Comparison of ENCODE assay signal across 8 mouse cellular contexts in genomic region chr12:102633083-102633501, GRCm38 (mm10).
A peak's percentile ranks its signal among the peaks of the same experiment; 100 is the strongest.
DNase-seq lines count a peak whose midpoint lies in the region; ATAC-seq lines count a peak whose summit lies in the region.

No protein-coding gene starts in this region.

- ATAC-seq in forebrain, embryonic 14.5 days = peak; percentile 19; the same call in 1 of the 2 replicates
- ATAC-seq in forebrain, embryonic 11.5 days (replicated peaks; ENCODE audit: low FRiP score) = no peak
- no peak for ATAC-seq in neural tube, embryonic 13.5 days (ENCODE audit: low read depth)
- no peak for ATAC-seq in activated CD4-positive, CD25-positive, alpha-beta regulatory T cell, adult 4 months

- no peak overlapping the region for H3K27ac ChIP-seq in forebrain, embryonic 14.5 days (ENCODE audit: low read depth, low read length)
- H3K27ac ChIP-seq in forebrain, embryonic 11.5 days (ENCODE audit: low read depth, low read length) = no peak overlapping the region
- H3K27ac ChIP-seq in neural tube, embryonic 13.5 days (replicated peaks) = 0 out of 2 replicates have a peak overlapping the region, but pooled peaks have one; percentile 13

- no peaks in the 10 kb centered on the region for H3K9me3 ChIP-seq in forebrain, embryonic 14.5 days (replicated peaks; ENCODE audit: control insufficient read depth, low read length)
- no peaks in the 10 kb centered on the region for H3K9me3 ChIP-seq in forebrain, embryonic 11.5 days (ENCODE audit: control insufficient read depth, low read length)
- H3K9me3 ChIP-seq in neural tube, embryonic 13.5 days = no peaks in the 10 kb centered on the region

- no peak overlapping the region for H3K4me3 ChIP-seq in forebrain, embryonic 14.5 days (ENCODE audit: low read depth, low read length)
- no peak overlapping the region for H3K4me3 ChIP-seq in forebrain, embryonic 11.5 days (ENCODE audit: low read depth, low read length)
- no peak overlapping the region for H3K4me3 ChIP-seq in neural tube, embryonic 13.5 days

- H3K36me3 ChIP-seq in forebrain, embryonic 14.5 days (ENCODE audit: control insufficient read depth, insufficient read depth, low read length) = no peaks in the 10 kb centered on the region
- no peaks in the 10 kb centered on the region for H3K36me3 ChIP-seq in forebrain, embryonic 11.5 days (ENCODE audit: control insufficient read depth, insufficient read depth, low read length)
- H3K36me3 ChIP-seq in neural tube, embryonic 13.5 days = no peaks in the 10 kb centered on the region

- 52% methylated on average over 4 of the region's 4 CpGs for WGBS in forebrain, embryonic 14.5 days
- 80% methylated on average over 4 of the region's 4 CpGs for WGBS in forebrain, embryonic 11.5 days
- WGBS in neural tube, embryonic 13.5 days = 46% methylated on average over 4 of the region's 4 CpGs

- no peak overlapping the region for H3K9ac ChIP-seq in forebrain, embryonic 14.5 days (ENCODE audit: low read length)
- no peak overlapping the region for H3K9ac ChIP-seq in forebrain, embryonic 11.5 days (ENCODE audit: low read length)
- no peak overlapping the region for H3K9ac ChIP-seq in neural tube, embryonic 13.5 days

- H3K4me1 ChIP-seq in forebrain, embryonic 14.5 days (ENCODE audit: control insufficient read depth, insufficient read depth, low read length) = peaks cover 14% of the 10 kb centered on the region; the same call in 1 of the 2 replicates
- no peaks in the 10 kb centered on the region for H3K4me1 ChIP-seq in forebrain, embryonic 11.5 days (replicated peaks; ENCODE audit: control insufficient read depth, insufficient read depth, low read length)
- peaks cover 38% of the 10 kb centered on the region for H3K4me1 ChIP-seq in neural tube, embryonic 13.5 days (replicated peaks)

- no peaks in the 10 kb centered on the region for H3K27me3 ChIP-seq in forebrain, embryonic 14.5 days (replicated peaks; ENCODE audit: control insufficient read depth, insufficient read depth, low read length)
- H3K27me3 ChIP-seq in forebrain, embryonic 11.5 days (ENCODE audit: control insufficient read depth, insufficient read depth, low read length) = no peaks in the 10 kb centered on the region
- no peaks in the 10 kb centered on the region for H3K27me3 ChIP-seq in neural tube, embryonic 13.5 days

- no peak overlapping the region for H3K4me2 ChIP-seq in forebrain, embryonic 14.5 days (ENCODE audit: low read length)
- no peak overlapping the region for H3K4me2 ChIP-seq in forebrain, embryonic 11.5 days (ENCODE audit: low read depth, low read length, severe bottlenecking)
- H3K4me2 ChIP-seq in neural tube, embryonic 13.5 days = no peak overlapping the region

- peak; percentile 62 for DNase-seq in forebrain, embryonic 14.5 days (ENCODE audit: low spot score)
- DNase-seq in forebrain, embryonic 11.5 days (ENCODE audit: low spot score) = no peak
- DNase-seq in neural tube, embryonic 10.5 days (ENCODE audit: extremely low spot score, low spot score) = no peak
- DNase-seq in cerebellum, adult 9-11 months = peak; percentile 80
- DNase-seq in kidney, postnatal 36 days = peak; percentile 70 to 79
- DNase-seq in layer of hippocampus, postnatal 36 days = no peak

Comparison
In these comparisons a context has a peak if more than half of its experiments do, and no peak if none do; other contexts are left out.
1. DNase-seq: peak in forebrain, embryonic 14.5 days (single experiment), cerebellum, adult 9-11 months (single experiment) and kidney, postnatal 36 days (2 of 2); none in forebrain, embryonic 11.5 days (single experiment), neural tube, embryonic 10.5 days (single experiment) and layer of hippocampus, postnatal 36 days (0 of 2).